ENCODE assay signal across 19 mouse cellular contexts in the genomic region with DNA sequence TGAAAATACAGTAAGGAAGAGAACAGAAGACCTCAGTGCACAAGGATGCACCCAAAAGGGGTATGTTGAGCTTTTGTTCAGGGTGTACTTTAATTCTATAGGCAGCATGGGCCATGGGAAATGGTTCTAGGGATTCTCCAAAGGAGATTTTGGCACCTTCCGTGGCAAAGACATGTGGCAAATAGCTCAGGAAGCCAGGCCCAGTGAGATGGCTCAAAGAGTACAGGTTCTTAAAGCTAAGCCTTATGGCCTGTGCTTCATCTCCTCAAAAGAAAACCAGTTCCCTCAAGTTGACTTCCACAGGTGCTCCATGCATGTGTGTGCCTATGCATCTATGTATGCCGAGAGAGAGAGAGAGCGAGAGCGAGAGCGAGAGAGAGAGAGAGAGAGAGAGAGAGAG.
DNase-seq lines count a peak whose midpoint lies in the region; ATAC-seq and TF ChIP-seq lines count a peak whose summit lies in the region.
"Had no signal": no experiment of that assay in that cellular context is flagged by ENCODE, and none has a peak within 500 bp of the region (broad histone marks: within the 10 kb centered on the region; RNA-seq: fewer than 3 reads in every experiment).

No protein-coding gene starts in this region.

- H3K9ac ChIP-seq in midbrain, embryonic 11.5 days (ENCODE audit: low read length) = no peak overlapping the region
- no peak overlapping the region for H3K9ac ChIP-seq in midbrain, postnatal 0 days (replicated peaks; ENCODE audit: low read length, poor library complexity, severe bottlenecking)

- no peak overlapping the region for H3K27ac ChIP-seq in midbrain, embryonic 11.5 days (ENCODE audit: low read depth, low read length)
- no peak overlapping the region for H3K27ac ChIP-seq in midbrain, postnatal 0 days (ENCODE audit: low read depth, low read length)

- H3K4me2 ChIP-seq in midbrain, embryonic 11.5 days = no peak overlapping the region
- H3K4me2 ChIP-seq in midbrain, postnatal 0 days (ENCODE audit: low read depth, low read length, poor library complexity, severe bottlenecking) = no peak overlapping the region

- no peaks in the 10 kb centered on the region for H3K9me3 ChIP-seq in midbrain, embryonic 11.5 days (ENCODE audit: control insufficient read depth, low read length)
- no peaks in the 10 kb centered on the region for H3K9me3 ChIP-seq in midbrain, postnatal 0 days (ENCODE audit: low read length)

- no peaks in the 10 kb centered on the region for H3K4me1 ChIP-seq in midbrain, embryonic 11.5 days (ENCODE audit: control insufficient read depth, insufficient read depth, low read length)
- H3K4me1 ChIP-seq in midbrain, postnatal 0 days (ENCODE audit: insufficient read depth, low read length) = no peaks in the 10 kb centered on the region

- H3K4me3 ChIP-seq in midbrain, embryonic 11.5 days (ENCODE audit: low read depth, low read length) = no peak overlapping the region
- no peak overlapping the region for H3K4me3 ChIP-seq in midbrain, postnatal 0 days (ENCODE audit: low read depth, low read length)

- H3K36me3 ChIP-seq in midbrain, embryonic 11.5 days (ENCODE audit: control insufficient read depth, insufficient read depth, low read length) = no peaks in the 10 kb centered on the region
- no peaks in the 10 kb centered on the region for H3K36me3 ChIP-seq in midbrain, postnatal 0 days (ENCODE audit: insufficient read depth, low read length)
- H3K36me3 ChIP-seq: G1E had no signal

- no peaks in the 10 kb centered on the region for H3K27me3 ChIP-seq in midbrain, embryonic 11.5 days (ENCODE audit: control insufficient read depth, insufficient read depth, low read length)
- H3K27me3 ChIP-seq in midbrain, postnatal 0 days (ENCODE audit: insufficient read depth, low read length) = no peaks in the 10 kb centered on the region
- H3K27me3 ChIP-seq: CH12.LX had no signal

- ATAC-seq in midbrain, embryonic 11.5 days (ENCODE audit: low FRiP score) = no peak
- ATAC-seq in midbrain, postnatal 0 days (ENCODE audit: low FRiP score) = no peak
- ATAC-seq: activated CD4-positive, CD25-positive, alpha-beta regulatory T cell, adult 4 months; CD4-positive, CD25-positive, alpha-beta regulatory T cell, adult 4 months; Patski had no signal

- TF ChIP-seq CTCF in midbrain, postnatal 0 days (IDR thresholded peaks at IDR 0.05) = no peak

- WGBS in midbrain, embryonic 11.5 days = 92% methylated on average over 5 of the region's 5 CpGs
- 96% methylated on average over 5 of the region's 5 CpGs for WGBS in midbrain, postnatal 0 days

- DNase-seq in heart, adult 11 months = peak; percentile 61
- DNase-seq in heart, adult 8-10 months (ENCODE audit: low spot score) = no peak
- DNase-seq in midbrain, embryonic 11.5 days (ENCODE audit: low spot score, missing footprints) = peak; percentile 56
- DNase-seq in midbrain, postnatal 0 days (ENCODE audit: low spot score) = no peak
- DNase-seq: adrenal gland, adult 2 months; adrenal gland, adult 8-10 months; adrenal gland, postnatal 10 days; adrenal gland, postnatal 14 days; adrenal gland, postnatal 25 days; adrenal gland, postnatal 36 days; B cell, adult 2 months; cerebellum, adult 11 months; cerebellum, adult 11-12 months; cerebellum, adult 18-20 months had no signal

Comparison
In these comparisons a context has a peak if more than half of its experiments do, and no peak if none do; other contexts are left out.
1. DNase-seq: peak in heart, adult 11 months (single experiment) and midbrain, embryonic 11.5 days (single experiment); none in heart, adult 8-10 months (single experiment) and midbrain, postnatal 0 days (single experiment).